Mouse (Mus musculus) liver (tissue): Measurements from ENCODE around the gene Celsr1.

ENCODE experiments used
- DNase-seq: peaks from one replicate; pipeline ENCODE4 v3.0.0-alpha.2; 2020; ENCODE audit warnings: mixed read lengths

Gene Celsr1

GRCm38 (mm10) chr15:86033191-86033841 lies at the start of gene Celsr1:
TSS of gene Celsr1 (minus strand) at chr15:86033777.
- no peak for DNase-seq

GRCm38 (mm10) chr15:86083261-86083741 lies 49.7 kb upstream of the Celsr1 start:
- no peak for DNase-seq

GRCm38 (mm10) chr15:86082551-86082961 lies 49.0 kb upstream of the Celsr1 start:
- DNase-seq = no peak

- no peak for DNase-seq
Observed at GRCm38 (mm10) chr15:86081654-86082053, 48.1 kb upstream of the Celsr1 start.

GRCm38 (mm10) chr15:86080408-86080807 lies 46.8 kb upstream of the Celsr1 start:
- no peak for DNase-seq

- DNase-seq = no peak
Observed at GRCm38 (mm10) chr15:86079876-86080275, 46.3 kb upstream of the Celsr1 start.

- DNase-seq = no peak
Observed at GRCm38 (mm10) chr15:86079467-86079866, 45.9 kb upstream of the Celsr1 start.

GRCm38 (mm10) chr15:86078481-86079216 lies 45.1 kb upstream of the Celsr1 start:
- no peak for DNase-seq

- no peak for DNase-seq
Observed at GRCm38 (mm10) chr15:86077934-86078333, 44.4 kb upstream of the Celsr1 start.

GRCm38 (mm10) chr15:86076378-86076777 lies 42.8 kb upstream of the Celsr1 start:
- DNase-seq = no peak

GRCm38 (mm10) chr15:86076048-86076315 lies 42.4 kb upstream of the Celsr1 start:
- no peak for DNase-seq

- DNase-seq = no peak
Observed at GRCm38 (mm10) chr15:86075305-86076047, 41.9 kb upstream of the Celsr1 start.

GRCm38 (mm10) chr15:86074171-86074937 lies 40.8 kb upstream of the Celsr1 start:
- no peak for DNase-seq

GRCm38 (mm10) chr15:86071166-86071565 lies 37.6 kb upstream of the Celsr1 start:
- no peak for DNase-seq

- no peak for DNase-seq
Observed at GRCm38 (mm10) chr15:86070368-86070767, 36.8 kb upstream of the Celsr1 start.

GRCm38 (mm10) chr15:86069011-86069791 lies 35.6 kb upstream of the Celsr1 start:
- DNase-seq = no peak

GRCm38 (mm10) chr15:86067941-86068495 lies 34.4 kb upstream of the Celsr1 start:
- DNase-seq = no peak

- DNase-seq = peak; percentile 48
Observed at GRCm38 (mm10) chr15:86067581-86067910, 34.0 kb upstream of the Celsr1 start.

- DNase-seq = no peak
Observed at GRCm38 (mm10) chr15:86066836-86067580, 33.4 kb upstream of the Celsr1 start.

- DNase-seq = no peak
Observed at GRCm38 (mm10) chr15:86065367-86065766, 31.8 kb upstream of the Celsr1 start.

- DNase-seq = peak; percentile 75
Observed at GRCm38 (mm10) chr15:86064850-86065229, 31.3 kb upstream of the Celsr1 start.
